In the genomic region with DNA sequence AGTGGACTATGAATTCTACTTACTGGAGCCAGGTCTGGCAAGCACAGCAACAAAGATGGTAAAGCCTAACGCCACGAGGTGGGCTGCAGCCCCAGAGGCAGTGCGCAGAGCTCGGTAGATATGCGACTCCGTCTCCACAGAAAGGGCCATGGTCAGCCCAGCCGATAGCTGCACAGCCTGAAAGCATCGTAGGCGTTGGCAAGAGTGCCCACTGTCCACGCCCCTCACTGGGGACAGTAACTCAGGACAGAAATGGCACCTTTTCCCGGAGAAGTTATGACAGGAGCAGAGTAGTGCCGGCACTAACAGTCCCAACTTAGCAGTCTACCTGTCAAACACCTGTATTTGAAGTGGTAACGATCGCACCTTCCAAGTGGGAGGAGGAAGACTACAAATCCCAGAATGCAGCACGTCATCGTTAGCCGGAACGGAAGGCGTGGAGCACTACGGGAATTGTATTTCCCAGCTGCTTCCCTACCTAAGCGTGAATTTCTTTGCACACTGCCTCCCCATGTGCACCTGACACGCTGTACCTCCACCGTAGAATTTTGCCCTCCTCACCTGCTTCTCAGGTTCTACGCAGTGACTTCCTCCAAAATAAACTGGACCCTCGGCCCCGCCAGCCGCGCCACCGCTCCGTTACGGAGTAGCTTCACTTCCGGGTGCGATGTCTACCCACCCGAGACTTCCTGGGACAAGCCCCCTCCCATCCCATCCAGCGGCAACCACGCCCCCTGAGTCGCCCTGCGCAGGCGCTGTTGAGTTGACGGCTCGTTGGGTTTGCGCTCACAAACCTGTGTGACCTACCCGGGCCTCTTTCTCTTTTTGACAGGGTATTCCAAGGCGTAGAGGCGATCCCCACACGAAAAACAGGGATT, we compare ENCODE assay signal across 8 mouse cellular contexts. TPM values are rescaled to one million over a fixed set of nuclear protein-coding genes. Genes with fewer than 3 reads are reported as not detected.
DNase-seq lines count a peak whose midpoint lies in the region; ATAC-seq lines count a peak whose summit lies in the region.

A gene (minus strand): TSS at position 720 of the 878 bp plus-strand sequence.
A gene (plus strand): TSS at position 753 of the 878 bp plus-strand sequence.

- peaks cover 40% of the 10 kb centered on the region for H3K4me1 ChIP-seq in hindbrain, embryonic 12.5 days

- no peaks in the 10 kb centered on the region for H3K27me3 ChIP-seq in hindbrain, embryonic 12.5 days

- H3K4me2 ChIP-seq in hindbrain, embryonic 12.5 days (replicated peaks), result peak within 1 kb of the TSS; percentile 83

- H3K9ac ChIP-seq in hindbrain, embryonic 12.5 days, result peak within 1 kb of the TSS; percentile 69

- no peak within 1 kb of the TSS for H3K27ac ChIP-seq in hindbrain, embryonic 12.5 days

- DNase-seq in NIH3T3 (ENCODE audit: low read depth), result peak; percentile 94
- DNase-seq in cerebellum, postnatal 10 days, result peak; percentile 97 to 98
- peak; percentile 92 to 93 for DNase-seq in frontal cortex, postnatal 10 days (ENCODE audit: low spot score in 2 of 2)
- peak; percentile 87 to 89 for DNase-seq in layer of hippocampus, postnatal 25 days (ENCODE audit: extremely low spot score in 1 of 2, low spot score in 1 of 2)
- peak; percentile 96 for DNase-seq in lung, postnatal 25 days (ENCODE audit: low spot score)
- peak; percentile 95 for DNase-seq in retina, embryonic 14.5 days (ENCODE audit: low spot score)
- peak; percentile 98 for DNase-seq in thymus, postnatal 4 days

- no peaks in the 10 kb centered on the region for H3K9me3 ChIP-seq in hindbrain, embryonic 12.5 days (replicated peaks)

- peaks cover 50% of the 10 kb centered on the region for H3K36me3 ChIP-seq in hindbrain, embryonic 12.5 days

- 1% methylated on average over 46 of the region's 46 CpGs for WGBS in hindbrain, embryonic 12.5 days

- peak within 1 kb of the TSS; percentile 61 for H3K4me3 ChIP-seq in hindbrain, embryonic 12.5 days

- ATAC-seq in hindbrain, embryonic 12.5 days (ENCODE audit: low FRiP score), result peak; percentile 85

RNA-seq across cellular contexts. Expression of the first gene that starts in this region (rescaled TPM):
- polyA plus RNA-seq in hindbrain, embryonic 12.5 days (2016; fragmentation: Nextera tagmentation; extraction: Ambion mirVana), result 21.9 and 22.6 TPM in 2 replicates
- total RNA-seq in layer of hippocampus, postnatal 25 days (2021), result 10 to 100 TPM; 16.4 to 18.5 TPM

RNA-seq across cellular contexts. Expression of the second gene that starts in this region (rescaled TPM):
- polyA plus RNA-seq in hindbrain, embryonic 12.5 days (2016; fragmentation: Nextera tagmentation; extraction: Ambion mirVana), result 47.5 and 50.5 TPM in 2 replicates
- 10 to 100 TPM; 42.4 to 44.9 TPM for total RNA-seq in layer of hippocampus, postnatal 25 days (2021)
